Mouse (Mus musculus) B cell, adult 2 months (primary cell): ENCODE data around the gene Pom121l2.
A peak's percentile ranks its signal among the peaks of the same experiment; 100 is the strongest.

Source experiments
- DNase-seq, 2 experiments: peaks; one replicate each; pipeline ENCODE4 v3.0.0; 2022

The Pom121l2 gene

DNA sequence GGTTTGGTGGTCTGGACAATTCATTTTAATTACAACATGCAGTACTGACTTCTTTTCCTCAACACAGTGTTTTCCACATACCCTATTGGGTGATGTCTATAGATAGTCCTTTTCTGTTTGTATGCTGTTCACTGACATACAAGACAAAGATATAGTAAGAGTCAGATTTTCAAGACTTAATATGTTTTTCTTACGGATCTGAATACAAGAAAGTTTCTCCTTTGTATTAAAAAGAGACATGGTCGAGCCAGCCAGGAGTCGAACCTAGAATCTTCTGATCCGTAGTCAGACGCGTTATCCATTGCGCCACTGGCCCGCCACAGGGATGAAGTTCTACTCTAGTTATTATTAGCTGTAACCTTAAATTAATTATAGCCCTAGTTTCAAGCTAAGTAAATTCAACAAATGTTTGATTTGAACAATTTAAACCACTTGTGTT, 39.9 kb downstream of the Pom121l2 start:
- DNase-seq, result peak; percentile 80 to 81

DNA sequence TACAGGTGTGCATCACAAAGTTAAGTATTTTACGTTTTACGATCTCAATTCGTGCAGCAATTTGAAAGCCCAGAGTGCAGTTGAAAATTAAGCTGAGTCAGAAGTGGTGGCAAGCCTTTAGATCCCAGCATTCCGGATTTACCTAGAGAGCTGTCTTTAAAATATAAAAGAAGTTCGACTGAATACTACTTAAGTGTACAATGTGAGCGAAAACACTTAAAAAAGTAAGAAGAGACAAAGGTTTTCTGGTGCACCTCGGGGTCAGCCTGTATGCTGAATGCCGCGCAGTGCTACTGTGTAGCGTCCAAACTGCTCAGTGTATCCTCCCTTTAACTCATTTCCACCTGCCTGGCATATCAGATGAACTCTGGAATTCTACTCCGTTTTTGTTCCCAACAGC, 40.6 kb downstream of the Pom121l2 start:
- DNase-seq, result no peak

- peak; percentile 84 to 86 for DNase-seq
Measured at GRCm38 (mm10) chr13:22022241-22022640, 41.2 kb downstream of the Pom121l2 start.

DNA sequence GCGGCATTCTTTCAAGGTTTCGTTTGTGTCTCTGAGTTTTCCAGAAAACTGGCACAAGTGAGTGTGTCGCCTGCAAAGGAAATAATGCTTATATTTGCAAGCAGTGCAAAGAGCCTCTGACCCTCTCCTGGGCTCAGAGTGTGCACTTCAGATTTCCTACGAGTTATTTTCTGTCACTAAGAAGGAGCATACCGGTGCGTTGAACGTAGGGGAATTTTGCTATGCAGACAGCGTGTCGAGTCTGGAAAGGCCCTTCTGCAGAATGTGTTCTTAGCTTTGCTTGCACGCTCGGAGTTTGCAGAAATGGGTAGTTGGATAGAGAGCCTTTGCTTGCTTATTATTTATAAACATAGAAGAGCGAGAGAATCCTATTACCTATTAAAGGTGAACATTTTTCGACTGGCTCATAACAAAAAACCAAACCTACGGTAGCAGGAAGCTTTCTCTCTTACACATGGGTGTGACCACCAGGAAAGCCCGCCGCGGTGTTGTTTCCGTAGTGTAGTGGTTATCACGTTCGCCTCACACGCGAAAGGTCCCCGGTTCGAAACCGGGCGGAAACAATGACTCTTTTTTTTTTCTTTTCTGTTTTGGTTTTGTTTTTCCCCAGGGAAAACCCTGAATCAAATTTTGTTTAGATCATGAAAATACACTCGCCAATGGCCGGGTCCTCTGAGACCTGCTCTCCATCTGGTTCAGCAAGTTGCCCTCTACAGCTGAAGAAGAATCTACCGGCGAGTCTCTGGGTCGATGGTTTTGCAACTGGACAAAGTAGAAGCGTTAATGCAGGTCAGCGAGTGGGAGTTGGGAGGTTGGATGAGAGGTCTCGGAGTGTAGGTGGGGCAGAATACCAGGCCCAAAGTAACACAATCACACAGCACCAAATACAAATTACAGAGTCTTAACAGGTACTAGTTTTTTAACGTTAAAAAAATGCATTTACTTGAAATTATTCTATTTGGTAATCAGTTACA, 45.4 kb downstream of the Pom121l2 start:
- DNase-seq, result peak; percentile 92

DNA sequence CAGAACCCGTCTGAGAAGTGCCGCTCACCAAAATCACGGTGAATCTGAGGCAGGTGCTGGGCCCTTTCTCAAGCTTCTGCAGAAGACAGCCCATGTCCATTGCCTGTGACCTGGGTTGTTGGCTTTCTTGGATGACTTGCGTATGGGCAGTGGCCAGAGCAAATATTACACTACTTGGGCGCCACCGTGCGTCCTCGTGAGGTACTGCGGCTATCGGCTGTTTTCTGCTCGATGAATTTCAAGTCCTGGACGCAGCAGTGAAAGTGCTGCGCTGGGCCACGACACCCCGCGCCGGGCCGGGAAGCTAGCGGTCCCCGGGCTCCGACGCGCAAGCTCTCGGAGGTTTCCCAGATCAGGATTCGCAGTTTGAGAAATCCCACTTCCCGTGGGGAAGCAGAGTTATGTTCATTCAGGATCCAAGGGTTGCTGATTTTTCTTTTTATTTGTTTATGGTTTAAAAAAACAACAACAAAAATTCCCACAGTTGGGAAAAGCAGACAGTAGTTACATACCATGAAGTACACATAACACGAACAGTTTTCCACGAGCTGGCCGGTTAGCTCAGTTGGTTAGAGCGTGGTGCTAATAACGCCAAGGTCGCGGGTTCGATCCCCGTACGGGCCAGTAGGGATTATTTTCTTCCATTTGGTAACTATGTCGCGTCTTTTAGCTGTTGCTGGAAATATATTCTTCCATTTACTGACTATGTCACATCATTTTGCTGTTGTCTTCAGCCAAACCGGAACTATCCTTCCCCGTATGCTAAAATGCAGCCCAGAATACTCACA, 47.9 kb downstream of the Pom121l2 start:
- peak; percentile 96 to 98 for DNase-seq

- DNase-seq, result peak in 1 of 2 experiments; percentile 40
Measured at GRCm38 (mm10) chr13:22029928-22030327, 48.9 kb downstream of the Pom121l2 start.

DNA sequence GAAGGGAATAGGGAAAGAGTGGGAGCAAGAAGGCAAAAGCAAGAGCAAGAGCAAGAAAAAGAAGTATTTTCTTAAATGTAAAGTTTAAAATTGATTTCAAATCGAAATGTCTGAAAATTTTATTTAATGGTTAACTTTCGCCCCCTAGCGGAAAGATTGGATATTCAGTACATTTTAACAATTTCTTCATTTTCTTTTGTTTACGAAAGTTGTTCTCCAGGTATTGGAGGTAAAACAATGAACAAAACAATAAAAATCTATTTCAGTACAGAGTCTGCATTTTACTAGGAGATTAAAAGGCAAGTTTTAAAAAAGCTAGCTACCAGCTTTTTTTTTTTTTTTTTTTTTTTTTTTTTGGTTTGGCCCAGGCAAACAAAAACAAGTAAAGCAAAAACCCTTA, 49.5 kb downstream of the Pom121l2 start:
- peak; percentile 37 to 51 for DNase-seq

DNA sequence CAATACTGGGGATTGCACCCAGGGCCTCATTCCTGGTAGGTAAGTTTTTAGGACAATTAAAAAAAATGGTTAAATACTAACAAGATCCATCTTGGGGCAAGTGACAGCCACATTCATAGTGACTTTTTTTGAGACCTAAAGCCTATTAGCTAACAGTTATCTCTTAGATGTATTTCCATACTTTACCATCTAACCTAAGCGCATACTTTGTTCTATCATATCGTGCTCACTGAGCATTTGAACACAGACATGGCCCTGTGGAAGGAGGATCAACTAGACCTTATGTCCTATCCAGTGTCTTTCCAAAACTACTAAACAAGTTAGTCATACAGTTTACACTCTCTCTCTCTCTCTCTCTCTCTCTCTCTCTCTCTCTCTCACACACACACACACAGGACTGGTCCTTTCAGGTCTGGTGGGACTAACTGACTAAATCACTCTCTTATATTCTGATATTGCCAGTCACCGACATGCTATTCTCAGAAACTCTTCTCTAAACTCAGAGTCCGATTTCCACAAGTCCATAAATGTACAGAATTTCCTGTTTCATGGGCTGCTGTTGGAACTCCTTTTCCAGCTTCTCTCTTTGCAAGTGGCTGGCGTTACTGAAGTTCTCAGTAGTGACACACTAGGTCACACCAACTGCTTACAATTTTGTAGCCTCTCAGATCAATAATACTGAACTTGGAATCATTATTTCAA, 52.9 kb downstream of the Pom121l2 start:
- DNase-seq, result no peak

DNA sequence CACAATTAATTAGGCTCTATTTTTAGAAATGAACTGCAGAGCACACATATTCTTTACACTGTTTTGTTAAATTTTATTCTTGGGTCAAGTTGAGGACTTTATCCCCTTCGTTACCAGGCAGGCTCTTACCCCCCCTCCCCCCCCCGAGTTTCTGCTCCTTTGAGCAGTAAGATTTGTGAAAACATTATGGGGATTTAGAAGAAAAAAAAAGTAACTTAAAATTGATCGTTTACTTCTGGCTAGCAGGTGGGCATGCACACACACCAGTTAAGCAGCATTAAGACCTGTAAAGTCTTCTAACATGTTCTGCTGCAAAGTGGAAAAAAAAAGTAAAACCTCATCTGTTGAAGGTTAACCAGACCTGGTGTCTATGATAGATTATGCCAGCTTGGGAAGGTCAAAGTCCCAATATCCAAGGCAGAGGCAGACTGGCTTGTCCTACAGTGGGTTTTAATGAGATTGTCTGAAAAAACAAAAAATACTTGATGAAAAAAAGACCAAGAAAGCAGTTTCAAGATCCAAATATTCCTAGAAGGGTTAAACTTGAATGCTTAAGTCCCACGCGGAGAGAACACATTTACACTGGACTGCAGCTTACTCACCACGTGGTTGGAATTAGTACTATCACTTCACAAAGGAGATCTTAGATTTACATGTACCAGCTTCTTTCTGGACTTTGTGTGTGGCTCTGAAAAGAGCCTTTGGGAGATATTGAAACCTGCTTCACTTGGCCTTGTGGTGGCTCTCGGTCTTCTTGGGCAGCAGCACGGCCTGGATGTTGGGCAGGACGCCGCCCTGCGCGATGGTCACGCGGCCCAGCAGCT, 53.7 kb downstream of the Pom121l2 start:
- peak in 1 of 2 experiments; percentile 24 for DNase-seq

DNA sequence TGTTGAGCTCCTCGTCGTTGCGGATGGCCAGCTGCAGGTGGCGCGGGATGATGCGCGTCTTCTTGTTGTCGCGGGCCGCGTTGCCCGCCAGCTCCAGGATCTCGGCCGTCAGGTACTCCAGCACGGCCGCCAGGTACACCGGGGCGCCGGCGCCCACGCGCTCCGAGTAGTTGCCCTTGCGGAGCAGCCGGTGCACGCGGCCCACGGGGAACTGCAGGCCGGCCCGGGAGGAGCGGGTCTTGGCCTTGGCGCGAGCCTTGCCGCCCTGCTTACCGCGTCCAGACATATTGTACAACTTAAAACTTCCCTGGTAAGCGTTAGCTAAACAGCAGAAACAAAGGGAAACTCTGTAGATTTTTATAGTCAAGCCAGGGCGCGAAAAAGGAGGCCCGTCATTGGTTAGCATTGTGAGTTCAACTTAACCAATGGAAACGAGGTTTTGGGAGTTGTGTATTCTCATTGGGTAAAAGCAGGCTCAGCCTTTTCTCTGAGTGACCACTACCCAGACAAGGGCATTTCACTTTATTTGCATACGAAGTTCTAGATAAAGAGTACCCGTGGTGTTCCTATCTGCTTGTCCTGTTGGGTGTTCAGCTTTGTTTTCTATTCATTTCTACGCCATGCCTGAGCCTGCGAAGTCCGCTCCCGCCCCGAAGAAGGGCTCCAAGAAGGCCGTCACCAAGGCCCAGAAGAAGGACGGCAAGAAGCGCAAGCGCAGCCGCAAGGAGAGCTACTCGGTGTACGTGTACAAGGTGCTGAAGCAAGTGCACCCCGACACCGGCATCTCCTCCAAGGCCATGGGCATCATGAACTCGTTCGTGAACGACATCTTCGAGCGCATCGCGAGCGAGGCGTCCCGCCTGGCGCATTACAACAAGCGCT, 54.5 kb downstream of the Pom121l2 start, which contains the start of the genes Hist1h2ah and Hist1h2bk:
Hist1h2ah (minus strand) TSS at position 302 of the 882 bp plus-strand sequence.
Hist1h2bk (plus strand) TSS at position 604 of the 882 bp plus-strand sequence.
- DNase-seq, result peak; percentile 80 to 82

GRCm38 (mm10) chr13:22036149-22036956, 55.4 kb downstream of the Pom121l2 start:
- DNase-seq, result peak in 1 of 2 experiments; percentile 28

DNA sequence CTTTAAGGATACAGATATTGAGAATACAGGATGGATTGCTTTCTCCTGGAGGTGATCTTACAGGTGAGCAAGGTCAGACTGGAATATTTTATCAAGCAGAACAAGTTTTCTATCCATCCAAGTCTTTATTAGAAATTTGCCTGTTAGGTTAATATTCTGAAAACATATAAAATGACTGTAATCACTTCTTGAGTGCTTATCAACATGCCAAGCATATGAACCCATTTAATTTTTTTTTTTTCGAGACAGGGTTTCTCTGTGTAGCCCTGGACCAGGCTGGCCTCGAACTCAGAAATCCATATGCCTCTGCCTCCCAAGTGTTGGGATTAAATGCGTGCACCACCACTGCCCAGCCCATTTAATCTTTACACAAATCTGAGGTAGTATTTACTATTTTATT, 56.0 kb downstream of the Pom121l2 start:
- no peak for DNase-seq

DNA sequence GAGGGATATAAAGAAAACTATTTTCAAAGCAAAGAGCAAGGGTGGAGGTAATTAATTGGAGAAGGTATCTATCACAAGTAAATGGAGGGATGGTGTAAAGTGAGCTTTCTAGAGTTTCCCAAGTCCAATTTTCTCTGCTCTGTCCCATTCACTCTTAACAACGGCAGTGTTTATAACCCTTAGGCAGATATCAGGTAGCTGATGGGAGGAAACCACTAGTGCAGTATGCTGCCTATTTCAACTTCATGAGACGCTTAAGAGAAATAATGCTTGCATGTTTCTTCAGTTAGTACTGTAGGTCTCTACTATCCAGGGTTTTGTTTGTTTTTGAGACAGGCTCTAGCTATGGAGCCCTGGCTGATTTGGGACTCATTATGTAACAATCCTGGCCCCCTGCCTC, 56.4 kb downstream of the Pom121l2 start:
- DNase-seq, result no peak
